In genomic region chr19:36926553-36927236, GRCm38 (mm10) we compare ENCODE assay signal across 8 mouse cellular contexts. TPM values are rescaled to one million over a fixed set of nuclear protein-coding genes. Genes with fewer than 3 reads are reported as not detected.
DNase-seq lines count a peak whose midpoint lies in the region; ATAC-seq and TF ChIP-seq lines count a peak whose summit lies in the region.

No protein-coding gene starts in this region.

- TF ChIP-seq EP300 in MEL (IDR thresholded peaks at IDR 0.05; ENCODE audit: low read depth in 1 of 2, low read length in 2 of 2): peak; percentile 49 to 77; a peak in 3 of 4 replicates

- no peak for DNase-seq in heart, adult 9 months (ENCODE audit: low spot score in 2 of 2)
- peak; percentile 82 for DNase-seq in MEL (ENCODE audit: low read depth, low spot score)
- no peak for DNase-seq in forebrain, embryonic 14.5 days (ENCODE audit: low spot score)
- no peak for DNase-seq in T-cell, adult 2 months (ENCODE audit: low spot score)
- DNase-seq in gastrocnemius, adult 8-10 months (ENCODE audit: low spot score in 2 of 2): no peak
- no peak for DNase-seq in layer of hippocampus, postnatal 25 days (ENCODE audit: extremely low spot score in 1 of 2, low spot score in 1 of 2)

- WGBS in heart, embryonic 16.5 days: 2% methylated on average over 26 of the region's 26 CpGs
- WGBS in forebrain, embryonic 14.5 days: 1% methylated on average over 26 of the region's 26 CpGs
- WGBS in liver, embryonic 15.5 days (ENCODE audit: insufficient replicate concordance): under 1% methylated on average over 26 of the region's 26 CpGs

- no peak for TF ChIP-seq CTCF in MEL (IDR thresholded peaks at IDR 0.05 in 2 of 3, conservative IDR thresholded peaks at IDR 0.05 in 1 of 3; ENCODE audit: control insufficient read depth in 1 of 3, insufficient read depth in 1 of 3, low read depth in 2 of 3, low read length in 3 of 3, poor library complexity in 1 of 3, severe bottlenecking in 1 of 3)

- H3K4me2 ChIP-seq in heart, embryonic 16.5 days (ENCODE audit: low read depth, low read length): peak overlapping the region; percentile 88
- peak overlapping the region; percentile 91 for H3K4me2 ChIP-seq in forebrain, embryonic 14.5 days (ENCODE audit: low read length)
- peak overlapping the region; percentile 80 for H3K4me2 ChIP-seq in liver, embryonic 15.5 days

- no peaks in the 10 kb centered on the region for H3K9me3 ChIP-seq in heart, embryonic 16.5 days (replicated peaks; ENCODE audit: control insufficient read depth, low read length)
- no peaks in the 10 kb centered on the region for H3K9me3 ChIP-seq in MEL (replicated peaks; ENCODE audit: insufficient read depth, low read length)
- no peaks in the 10 kb centered on the region for H3K9me3 ChIP-seq in forebrain, embryonic 14.5 days (replicated peaks; ENCODE audit: control insufficient read depth, low read length)
- no peaks in the 10 kb centered on the region for H3K9me3 ChIP-seq in liver, embryonic 15.5 days (replicated peaks)

- ATAC-seq in heart, embryonic 16.5 days (replicated peaks; ENCODE audit: extremely low read depth, insufficient read depth, low FRiP score): no peak
- no peak for ATAC-seq in forebrain, embryonic 14.5 days
- ATAC-seq in liver, embryonic 15.5 days (ENCODE audit: insufficient read depth): no peak

- no peaks in the 10 kb centered on the region for H3K27me3 ChIP-seq in heart, embryonic 16.5 days (ENCODE audit: control insufficient read depth, insufficient read depth, low read length)
- H3K27me3 ChIP-seq in MEL (ENCODE audit: control insufficient read depth in 1 of 2, insufficient read depth in 2 of 2, low read length in 2 of 2): no peaks in the 10 kb centered on the region
- no peaks in the 10 kb centered on the region for H3K27me3 ChIP-seq in forebrain, embryonic 14.5 days (replicated peaks; ENCODE audit: control insufficient read depth, insufficient read depth, low read length)
- no peaks in the 10 kb centered on the region for H3K27me3 ChIP-seq in liver, embryonic 15.5 days

- peak overlapping the region; percentile 95 for H3K9ac ChIP-seq in heart, embryonic 16.5 days (ENCODE audit: low read length)
- peak overlapping the region; percentile 99 for H3K9ac ChIP-seq in MEL (ENCODE audit: control insufficient read depth, low read depth, low read length, poor library complexity, severe bottlenecking)
- H3K9ac ChIP-seq in forebrain, embryonic 14.5 days (ENCODE audit: low read length): peak overlapping the region; percentile 91
- H3K9ac ChIP-seq in liver, embryonic 15.5 days: peak overlapping the region; percentile 92

- no peak; a peak in 1 of 4 replicates for TF ChIP-seq POLR2A in MEL (IDR thresholded peaks at IDR 0.05; ENCODE audit: control insufficient read depth in 1 of 2, insufficient read depth in 1 of 2, low read depth in 1 of 2, low read length in 2 of 2, poor library complexity in 1 of 2)

- peak overlapping the region; percentile 98 for H3K4me3 ChIP-seq in heart, embryonic 16.5 days (ENCODE audit: low read length)
- peak overlapping the region; percentile 70 to 79 for H3K4me3 ChIP-seq in MEL (ENCODE audit: control insufficient read depth in 1 of 2, insufficient read depth in 1 of 2, low read depth in 2 of 2, low read length in 2 of 2)
- H3K4me3 ChIP-seq in forebrain, embryonic 14.5 days (ENCODE audit: low read depth, low read length): peak overlapping the region; percentile 90
- peak overlapping the region; percentile 89 for H3K4me3 ChIP-seq in liver, embryonic 15.5 days (replicated peaks)

- H3K36me3 ChIP-seq in heart, embryonic 16.5 days (ENCODE audit: control insufficient read depth, insufficient read depth): no peaks in the 10 kb centered on the region
- peaks cover 3 to 44% of the 10 kb centered on the region in 2 experiments for H3K36me3 ChIP-seq in MEL (ENCODE audit: control insufficient read depth in 1 of 2, insufficient read depth in 2 of 2, low read length in 2 of 2)
- H3K36me3 ChIP-seq in forebrain, embryonic 14.5 days (ENCODE audit: control insufficient read depth, insufficient read depth, low read length): no peaks in the 10 kb centered on the region
- H3K36me3 ChIP-seq in liver, embryonic 15.5 days (replicated peaks): no peaks in the 10 kb centered on the region

- H3K79me2 ChIP-seq in MEL (ENCODE audit: control insufficient read depth, insufficient read depth, low read length, poor library complexity): peaks cover 56% of the 10 kb centered on the region

- H3K27ac ChIP-seq in heart, embryonic 16.5 days (ENCODE audit: low read length): peak overlapping the region; percentile 96
- H3K27ac ChIP-seq in MEL (ENCODE audit: control insufficient read depth, low read depth, low read length): peak overlapping the region; percentile 92
- H3K27ac ChIP-seq in forebrain, embryonic 14.5 days (ENCODE audit: low read depth, low read length): peak overlapping the region; percentile 88
- peak overlapping the region; percentile 99 for H3K27ac ChIP-seq in liver, embryonic 15.5 days (replicated peaks)

- H3K4me1 ChIP-seq in heart, embryonic 16.5 days (ENCODE audit: control insufficient read depth, insufficient read depth, low read length): peaks cover 23% of the 10 kb centered on the region
- H3K4me1 ChIP-seq in MEL (ENCODE audit: control insufficient read depth in 1 of 2, insufficient read depth in 2 of 2, low read length in 2 of 2): peaks cover 9 to 25% of the 10 kb centered on the region in 2 experiments
- H3K4me1 ChIP-seq in forebrain, embryonic 14.5 days (ENCODE audit: control insufficient read depth, insufficient read depth, low read length): peaks cover 10% of the 10 kb centered on the region
- H3K4me1 ChIP-seq in liver, embryonic 15.5 days (replicated peaks): peaks cover 48% of the 10 kb centered on the region

- no peak for TF ChIP-seq RAD21 in MEL (IDR thresholded peaks at IDR 0.05; ENCODE audit: low read depth, low read length)

TF ChIP-seq in MEL, 35 proteins besides CTCF, POLR2A, EP300 and RAD21:
- no peak for TF ChIP-seq ELF1 (IDR thresholded peaks at IDR 0.05; ENCODE audit: low read depth, low read length)
- peak; percentile 86 for TF ChIP-seq MXI1 (IDR thresholded peaks at IDR 0.05; ENCODE audit: low read depth, low read length)
- TF ChIP-seq E2F4 (IDR thresholded peaks at IDR 0.05; ENCODE audit: borderline replicate concordance, low read depth, low read length): no peak
- no peak for TF ChIP-seq POLR2AphosphoS2 (IDR thresholded peaks at IDR 0.05; ENCODE audit: low read length)
- TF ChIP-seq BHLHE40 (IDR thresholded peaks at IDR 0.05; ENCODE audit: borderline replicate concordance, low read depth, low read length): 0 out of 2 replicates have a peak, but pooled peaks have one; percentile 7
- TF ChIP-seq TBP (IDR thresholded peaks at IDR 0.05; ENCODE audit: low read depth, low read length): 0 out of 2 replicates have a peak, but pooled peaks have one; percentile 55
- TF ChIP-seq SIN3A (IDR thresholded peaks at IDR 0.05; ENCODE audit: low read length): peak; percentile 96
- TF ChIP-seq NRF1 (IDR thresholded peaks at IDR 0.05; ENCODE audit: insufficient read depth, low read depth, low read length, poor library complexity, severe bottlenecking): no peak
- TF ChIP-seq TAL1 (IDR thresholded peaks at IDR 0.05; ENCODE audit: low read length): peak; percentile 81
- peak; percentile 97 for TF ChIP-seq CHD1 (IDR thresholded peaks at IDR 0.05; ENCODE audit: low read depth, low read length)
- peak; percentile 59 for TF ChIP-seq MYB (IDR thresholded peaks at IDR 0.05; ENCODE audit: low read depth, low read length)
- TF ChIP-seq TCF12 (IDR thresholded peaks at IDR 0.05; ENCODE audit: low read depth, low read length): peak; percentile 84
- peak; percentile 95 for TF ChIP-seq ZNF384 (IDR thresholded peaks at IDR 0.05; ENCODE audit: low read depth, low read length)
- TF ChIP-seq GATA1 (IDR thresholded peaks at IDR 0.05; ENCODE audit: low read depth, low read length): peak; percentile 88
- TF ChIP-seq MAX (IDR thresholded peaks at IDR 0.05; ENCODE audit: low read length): peak; percentile 60
- no peak for TF ChIP-seq NELFE (IDR thresholded peaks at IDR 0.05; ENCODE audit: low read depth, low read length)
- TF ChIP-seq ZKSCAN1 (IDR thresholded peaks at IDR 0.05; ENCODE audit: low read depth, low read length): no peak
- peak; percentile 48; the same call in 1 of the 2 replicates for TF ChIP-seq HCFC1 (IDR thresholded peaks at IDR 0.05; ENCODE audit: low read depth, low read length)
- no peak for TF ChIP-seq ZC3H11A (IDR thresholded peaks at IDR 0.05; ENCODE audit: low read depth, low read length)
- no peak for TF ChIP-seq GABPA (IDR thresholded peaks at IDR 0.05; ENCODE audit: low read depth, low read length)
- TF ChIP-seq RCOR1 (IDR thresholded peaks at IDR 0.05; ENCODE audit: low read depth, low read length): no peak
- peak; percentile 45; the same call in 1 of the 2 replicates for TF ChIP-seq MYC (IDR thresholded peaks at IDR 0.05; ENCODE audit: low read depth, low read length)
- TF ChIP-seq ETS1 (IDR thresholded peaks at IDR 0.05; ENCODE audit: low read depth, low read length): peak; percentile 86

RNA-seq across cellular contexts. Expression of gene Btaf1, which starts 0.8 kb away (rescaled TPM):
- polyA plus RNA-seq in heart, embryonic 16.5 days (2015; fragmentation: Nextera tagmentation; extraction: Ambion mirVana): 6.9 and 7.2 TPM in 2 replicates
- total RNA-seq in MEL (2012; rRNA removed): 69.5 and 75.3 TPM in 2 replicates
- polyA plus RNA-seq in MEL (2012; ENCODE audit: insufficient read depth in 1 of 2, insufficient read length in 2 of 2, low read depth in 1 of 2, low replicate concordance in 2 of 2, missing spikeins in 1 of 2): 10 to 100 TPM; 40.1 to 46.1 TPM
- 11.4 and 13.4 TPM in 2 replicates for polyA plus RNA-seq in forebrain, embryonic 14.5 days (2014; fragmentation: Nextera tagmentation; extraction: Ambion mirVana)
- 8.5 and 9.4 TPM in 2 replicates for polyA plus RNA-seq in liver, embryonic 15.5 days (2015; fragmentation: Nextera tagmentation; extraction: Ambion mirVana)
- total RNA-seq in gastrocnemius, adult 8-10 months (2022): 10 to 100 TPM in 1 of 4 experiments, 1 to 10 TPM in 3; 7.8 to 10.7 (median 8.2) TPM
- total RNA-seq in layer of hippocampus, postnatal 25 days (2021): 10 to 100 TPM; 21.2 to 22.4 TPM

RNA-seq across cellular contexts. Expression of gene Fgfbp3, which starts 7.3 kb away (rescaled TPM):
- polyA plus RNA-seq in heart, embryonic 16.5 days (2015; fragmentation: Nextera tagmentation; extraction: Ambion mirVana): 3.6 and 4.2 TPM in 2 replicates
- 2.6 and 2.7 TPM in 2 replicates for total RNA-seq in MEL (2012; rRNA removed)
- 10 to 100 TPM in 1 of 2 experiments, not detected in 1; 10.0 TPM for polyA plus RNA-seq in MEL (2012; ENCODE audit: insufficient read depth in 1 of 2, insufficient read length in 2 of 2, low read depth in 1 of 2, low replicate concordance in 2 of 2, missing spikeins in 1 of 2)
- polyA plus RNA-seq in forebrain, embryonic 14.5 days (2014; fragmentation: Nextera tagmentation; extraction: Ambion mirVana): 21.4 and 22.0 TPM in 2 replicates
- 0.90 and 0.93 TPM in 2 replicates for polyA plus RNA-seq in liver, embryonic 15.5 days (2015; fragmentation: Nextera tagmentation; extraction: Ambion mirVana)
- total RNA-seq in gastrocnemius, adult 8-10 months (2022): 1 to 10 TPM; 1.0 to 2.0 (median 1.4) TPM
- total RNA-seq in layer of hippocampus, postnatal 25 days (2021): 1 to 10 TPM; 6.5 to 7.4 TPM
